Mouse (Mus musculus) lung, postnatal 10 days (tissue): Measurements from ENCODE around the gene Zfp367.
A peak's percentile ranks its signal among the peaks of the same experiment; 100 is the strongest.

Experiments used
- DNase-seq: peaks from one replicate; pipeline ENCODE4 v3.0.0; 2021

Zfp367 gene

DNA sequence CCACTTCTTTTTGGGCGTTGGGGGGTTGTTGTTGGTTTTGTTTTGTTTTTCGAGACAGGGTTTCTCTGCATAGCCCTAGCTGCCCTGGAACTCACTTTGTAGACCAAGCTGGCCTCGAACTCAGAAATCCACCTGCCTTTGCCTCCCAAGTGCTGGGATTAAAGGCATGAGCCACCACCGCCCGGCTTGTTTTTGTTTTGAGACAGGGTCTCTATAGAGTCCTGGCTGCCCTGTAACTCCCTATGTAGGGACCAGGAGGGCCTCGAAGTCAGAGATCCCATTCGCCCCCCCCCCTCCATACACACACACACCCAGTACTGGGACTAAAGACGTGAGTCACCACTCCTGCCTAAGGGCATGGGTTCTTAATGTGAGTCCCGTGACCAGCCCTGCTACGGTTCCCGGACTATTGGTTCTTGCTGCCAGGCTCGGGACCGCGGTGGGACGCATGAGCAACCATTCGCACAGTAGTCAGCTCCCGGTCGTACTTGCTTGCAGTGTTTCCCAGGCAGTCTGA lies 807 bp upstream of the Zfp367 start:
- peak; percentile 54 for DNase-seq

DNA sequence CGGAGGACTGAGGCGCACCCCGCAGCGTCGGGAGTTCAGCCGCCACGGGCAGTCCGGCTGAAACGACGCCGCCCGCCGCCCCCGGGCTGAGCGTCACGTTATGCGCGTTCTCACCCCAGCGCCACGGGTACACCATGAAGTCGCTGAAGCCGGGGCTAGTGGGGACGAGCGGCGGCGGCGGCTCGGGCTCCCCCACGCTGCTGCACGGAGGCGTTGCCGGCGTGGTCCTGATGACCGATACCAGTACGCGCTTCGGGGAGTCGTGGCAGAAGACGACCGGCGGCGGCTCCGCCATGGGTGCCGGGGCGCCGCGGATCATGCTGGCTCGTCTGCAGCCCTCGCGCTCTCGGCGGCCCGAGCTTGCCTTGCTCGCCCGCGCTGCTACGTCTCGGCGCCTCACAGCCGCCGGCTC lies 325 bp downstream of the Zfp367 start:
- DNase-seq = peak; percentile 42

DNA sequence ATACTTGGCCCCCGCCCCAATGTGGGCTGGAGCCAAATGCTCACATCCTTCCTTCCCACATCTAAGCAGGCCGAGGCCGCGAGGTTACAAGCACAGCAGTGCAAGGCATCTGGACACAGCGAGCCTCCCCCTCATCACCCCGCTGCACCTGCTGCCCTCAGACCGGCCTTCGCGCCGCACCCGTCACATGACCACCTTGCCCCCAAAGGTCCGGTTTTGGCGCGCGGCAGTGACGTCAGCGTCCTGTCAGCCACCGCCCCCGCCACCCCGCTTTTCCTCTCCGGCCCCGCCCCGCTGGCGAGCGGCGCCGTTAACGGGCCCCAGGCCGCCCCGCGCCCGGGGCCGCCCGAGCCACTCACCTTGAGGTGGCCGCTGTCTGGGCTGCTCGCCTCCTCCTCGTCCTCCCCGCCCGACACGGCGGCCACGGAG lies 747 bp downstream of the Zfp367 start:
- DNase-seq = peak; percentile 91

DNA sequence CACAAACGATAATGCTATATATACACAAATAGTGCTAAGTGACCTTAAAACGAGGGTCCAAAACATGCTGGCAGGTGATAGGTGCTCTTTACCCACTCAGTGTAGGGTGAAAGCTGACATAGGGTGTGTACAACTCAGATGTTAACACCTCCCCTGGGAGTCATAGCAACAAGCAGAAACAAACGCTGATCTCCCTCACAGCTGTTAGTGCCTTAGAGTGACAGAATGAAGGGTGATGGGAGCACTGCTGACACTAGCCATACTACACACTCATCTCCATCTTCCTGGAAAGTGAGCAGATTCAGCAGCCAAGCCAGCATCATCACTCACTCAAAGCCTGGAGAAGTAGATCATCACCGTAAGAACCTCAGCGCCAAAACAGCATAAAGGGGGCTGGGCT lies 2.9 kb downstream of the Zfp367 start:
- no peak for DNase-seq

DNA sequence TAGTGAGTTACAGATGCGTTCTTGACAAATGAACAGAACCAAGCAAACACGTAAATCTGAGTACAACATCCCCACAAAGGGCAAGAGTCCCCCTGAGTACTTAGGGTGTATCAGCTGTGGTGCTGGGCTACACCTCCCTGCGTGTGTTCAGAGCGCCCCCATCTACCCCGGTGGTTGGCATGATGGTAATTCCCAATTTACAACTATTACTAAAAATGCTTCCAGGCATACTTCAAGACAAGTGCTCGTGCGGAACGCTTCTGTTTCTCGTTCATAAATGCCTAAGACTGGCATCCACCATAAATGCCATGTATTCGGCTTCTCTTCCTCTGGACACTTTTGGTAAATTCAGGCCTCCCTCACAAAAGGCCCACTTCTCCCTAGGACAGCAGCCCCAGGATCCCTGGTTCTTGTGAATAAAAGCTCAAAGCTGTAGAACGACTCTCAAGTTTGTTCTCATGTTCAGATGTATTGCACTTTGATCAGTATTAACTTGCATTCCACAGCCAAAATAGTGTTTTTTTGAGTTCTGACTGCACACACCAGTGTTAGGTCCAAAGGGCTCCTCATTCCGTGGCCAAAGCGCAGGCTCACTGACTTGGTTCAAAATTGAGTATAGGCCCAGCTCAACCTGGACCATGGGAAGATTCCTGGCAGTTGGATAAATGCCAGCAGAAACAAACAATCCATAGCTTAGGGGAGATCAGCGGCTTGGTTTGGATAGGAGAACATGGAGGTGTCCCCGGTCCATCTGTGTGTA lies 23.2 kb downstream of the Zfp367 start:
- peak; percentile 72 for DNase-seq

DNA sequence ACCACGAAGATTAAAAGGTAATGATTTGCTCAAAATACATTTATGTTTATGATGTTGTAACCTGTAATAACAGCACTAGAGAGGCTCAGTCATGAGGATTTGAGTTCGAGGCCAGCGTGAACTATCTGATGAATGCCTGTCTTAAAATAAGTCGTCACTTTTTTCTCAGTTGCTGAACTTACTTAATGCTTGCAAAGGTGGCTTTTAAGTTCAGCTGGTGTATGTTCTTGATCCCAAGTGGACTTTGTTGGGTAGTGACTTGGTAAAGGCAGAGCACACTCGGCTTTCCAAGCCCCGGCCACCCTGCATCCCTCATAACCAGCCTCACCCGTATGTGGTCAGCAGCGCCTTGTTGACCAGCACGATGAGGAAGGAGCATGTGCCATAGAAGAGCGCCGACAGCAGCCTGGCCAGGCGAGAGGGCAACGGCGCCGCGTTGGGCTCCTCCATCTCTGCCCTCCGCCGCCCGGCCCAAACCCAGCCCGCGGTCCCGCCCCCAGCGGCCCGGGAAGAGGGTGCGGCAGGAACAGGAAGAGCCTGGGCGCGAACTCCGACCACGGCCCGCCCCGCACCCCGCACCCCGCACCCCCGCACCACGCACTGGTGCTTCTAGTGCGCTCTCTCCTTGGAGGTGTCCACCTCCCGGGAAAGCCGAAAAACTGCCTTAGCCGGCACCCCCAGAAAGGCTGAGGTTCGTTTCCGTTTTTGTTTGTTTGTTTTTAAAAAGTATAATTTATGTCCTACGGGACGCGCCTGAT lies 24.0 kb downstream of the Zfp367 start, which contains the start of gene Slc35d2:
Gene Slc35d2 (minus strand): TSS at position 511 of the 758 bp plus-strand sequence.
- DNase-seq = peak; percentile 84

DNA sequence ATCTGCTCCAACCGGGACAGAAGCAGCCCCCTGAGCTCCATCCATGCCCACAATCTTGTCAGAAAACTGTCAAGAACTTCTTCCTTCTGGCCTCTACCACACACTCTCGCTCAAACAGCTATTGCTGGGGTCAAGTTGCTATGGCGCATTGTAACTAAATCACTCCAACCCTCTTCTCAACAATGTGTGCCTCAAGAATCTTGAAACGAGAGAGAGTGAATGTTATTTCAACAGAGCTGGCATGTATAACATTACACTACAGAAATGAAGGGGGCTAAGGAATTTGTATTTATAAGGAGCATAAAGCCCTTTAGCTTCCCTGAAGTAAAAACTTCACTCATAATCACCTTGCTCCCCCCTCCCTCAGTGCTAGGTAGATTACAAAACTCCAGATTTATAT lies 26.7 kb downstream of the Zfp367 start:
- no peak for DNase-seq

DNA sequence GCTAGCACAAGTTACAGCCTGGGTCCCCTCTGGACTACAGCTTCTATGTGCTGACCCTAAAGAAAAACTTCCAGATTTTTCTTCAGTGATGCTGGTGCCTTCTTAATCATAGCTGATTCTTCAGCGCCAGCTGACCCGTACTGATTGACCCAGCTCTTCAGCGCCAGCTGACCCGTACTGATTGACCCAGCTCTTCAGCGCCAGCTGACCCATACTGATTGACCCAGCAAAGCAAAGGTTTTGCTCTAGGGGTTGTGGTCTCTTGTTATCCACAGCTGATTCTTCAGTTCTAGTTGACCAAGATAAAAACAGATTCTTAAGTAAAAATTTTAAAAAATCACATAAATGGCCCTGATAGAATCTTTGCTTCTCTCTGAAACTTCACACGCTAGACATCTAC lies 28.1 kb downstream of the Zfp367 start:
- DNase-seq = no peak

DNA sequence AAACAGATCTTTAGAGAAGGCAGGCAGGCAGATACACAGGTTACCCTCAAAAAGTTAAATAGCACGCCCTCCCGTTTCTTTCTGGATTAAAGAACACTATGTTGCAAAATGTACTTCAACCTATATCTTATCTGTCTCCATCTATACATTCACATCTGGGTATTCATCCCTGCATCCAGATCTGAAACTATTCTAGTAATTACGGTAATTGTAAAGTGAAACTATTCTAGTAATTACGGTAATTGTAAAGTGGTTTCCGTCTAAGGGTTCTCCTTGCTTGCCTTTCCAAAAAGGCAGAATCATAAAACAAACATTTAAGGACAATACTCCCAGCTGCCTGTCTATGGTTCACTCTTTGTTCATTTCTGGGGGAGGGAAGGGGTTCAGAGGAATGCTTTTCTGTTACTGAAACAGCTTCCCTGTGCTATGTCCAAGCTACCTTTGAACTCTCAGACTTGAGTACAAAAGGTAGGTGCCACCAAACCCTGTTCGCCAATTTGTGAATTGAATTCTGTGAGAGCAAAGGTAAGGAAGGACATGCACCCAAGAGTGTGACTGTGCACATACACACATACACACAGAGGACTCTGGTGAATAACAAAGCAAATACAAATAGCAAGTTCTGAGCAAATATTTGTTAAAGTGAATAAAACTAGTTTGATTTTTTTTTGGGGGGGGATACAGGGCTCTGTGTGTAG lies 29.4 kb downstream of the Zfp367 start:
- no peak for DNase-seq

DNA sequence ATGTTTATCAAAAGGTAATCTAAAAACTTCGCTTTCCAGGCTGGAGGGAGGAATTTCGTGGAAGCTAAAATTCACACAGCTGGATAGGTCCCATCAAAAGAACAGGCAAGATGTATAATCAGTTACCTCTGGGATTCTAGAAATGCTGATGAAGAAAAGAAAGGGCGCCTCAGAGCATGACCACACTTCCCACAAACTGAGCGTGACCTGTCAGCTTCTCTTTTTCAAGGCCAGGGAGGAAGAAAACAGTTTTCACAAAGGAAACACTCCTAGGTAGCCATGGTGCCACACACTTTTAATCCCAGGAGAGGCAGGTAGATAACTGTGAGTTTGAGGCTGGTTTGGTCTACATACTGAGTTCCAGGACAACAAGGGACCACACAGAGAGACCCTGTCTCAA lies 32.2 kb downstream of the Zfp367 start:
- DNase-seq = no peak

DNA sequence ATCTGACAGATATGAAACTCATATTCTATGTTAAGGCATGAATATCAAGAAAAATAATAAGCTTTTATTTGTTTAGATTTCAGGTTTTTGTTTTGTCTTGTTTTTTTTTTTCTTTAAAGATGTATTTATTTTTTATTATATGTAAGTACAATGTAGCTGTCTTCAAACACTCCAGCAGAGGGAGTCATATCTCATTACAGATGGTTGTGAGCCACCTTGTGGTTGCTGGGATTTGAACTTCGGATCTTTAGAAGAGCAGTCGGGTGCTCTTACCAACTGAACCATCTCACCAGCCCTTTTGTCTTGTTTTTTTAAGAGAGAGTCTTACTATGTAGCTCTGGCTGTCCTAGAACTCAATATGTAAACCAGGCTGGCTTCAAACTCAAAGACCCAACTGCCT lies 35.6 kb downstream of the Zfp367 start:
- DNase-seq = no peak

DNA sequence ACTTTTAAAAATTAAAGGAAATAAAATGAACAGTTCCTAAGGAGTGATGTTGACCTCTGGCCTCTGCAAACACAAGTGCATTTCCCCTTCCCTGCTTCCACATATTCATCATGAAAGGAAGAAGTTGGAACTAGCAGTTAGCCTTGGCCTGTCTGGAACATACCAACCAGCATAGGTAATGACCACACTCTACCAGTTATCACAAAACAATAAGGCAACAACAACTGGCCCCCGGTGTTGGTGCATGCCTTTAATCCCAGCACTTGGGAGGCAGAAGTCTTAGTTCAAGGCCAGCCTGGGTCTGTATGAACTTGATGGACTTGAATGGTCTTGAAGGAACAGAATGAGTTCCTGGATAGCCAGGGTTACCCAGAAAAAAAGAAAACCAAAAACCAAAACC lies 42.6 kb downstream of the Zfp367 start:
- no peak for DNase-seq

DNA sequence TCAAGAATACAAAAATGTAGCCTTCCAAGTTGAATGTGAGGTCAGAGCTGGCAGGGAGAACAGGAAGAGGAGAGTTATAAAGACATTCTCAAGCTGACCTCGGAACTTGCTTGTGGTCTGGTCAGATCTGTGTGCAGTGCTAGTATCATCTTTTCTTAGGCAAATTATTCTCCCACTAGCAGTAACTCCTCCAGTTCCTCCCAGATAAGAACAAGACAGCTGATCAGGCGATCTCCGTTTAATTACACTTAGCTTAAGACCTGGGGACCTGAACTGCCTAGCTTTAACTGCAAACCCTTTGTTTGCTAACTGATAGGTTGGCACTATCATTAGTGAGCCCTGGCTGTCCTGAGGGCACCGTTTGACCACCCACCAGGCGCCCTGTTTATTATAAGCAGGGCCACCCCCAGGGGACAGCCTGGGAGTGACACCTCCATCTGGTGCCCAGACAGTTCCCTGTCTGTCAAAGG lies 44.6 kb downstream of the Zfp367 start:
- DNase-seq = peak; percentile 33

DNA sequence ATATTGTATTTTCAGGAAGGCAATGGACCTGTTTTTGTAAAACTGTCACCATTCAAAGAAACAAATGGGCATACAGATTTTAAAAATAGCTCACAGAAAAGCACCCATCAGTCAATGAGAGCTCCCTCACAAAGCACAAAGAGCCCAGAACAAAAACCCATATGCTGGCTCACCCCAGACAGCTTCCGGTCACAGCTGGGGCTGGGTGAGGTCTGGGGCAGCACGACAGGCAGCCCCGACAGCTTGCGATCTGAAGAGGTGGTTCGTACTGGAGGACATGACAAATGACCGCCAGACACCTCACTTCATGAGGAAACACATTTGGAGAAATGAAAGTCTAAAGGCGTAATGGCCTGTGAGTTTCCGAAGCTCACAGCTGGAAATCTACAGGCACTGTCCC lies 45.5 kb downstream of the Zfp367 start:
- peak; percentile 36 for DNase-seq

DNA sequence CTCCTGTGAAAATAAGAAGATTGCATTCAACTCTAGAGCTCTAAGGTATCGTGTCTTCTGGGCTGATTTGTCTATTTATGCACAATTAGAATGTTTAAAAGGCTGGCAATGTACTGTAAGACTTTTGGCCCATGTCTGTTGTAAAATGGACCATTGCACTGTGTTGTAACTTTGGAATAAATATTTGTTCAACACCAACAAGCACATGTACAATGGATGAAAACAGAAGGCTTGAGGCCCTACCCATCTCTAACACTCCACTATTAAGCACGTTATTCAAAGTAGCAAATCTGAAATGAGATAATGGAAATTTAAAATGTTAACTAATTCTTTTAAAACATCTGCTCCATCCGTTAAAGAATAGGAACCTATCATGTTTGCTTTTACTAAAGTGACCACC lies 45.9 kb downstream of the Zfp367 start:
- DNase-seq = no peak

DNA sequence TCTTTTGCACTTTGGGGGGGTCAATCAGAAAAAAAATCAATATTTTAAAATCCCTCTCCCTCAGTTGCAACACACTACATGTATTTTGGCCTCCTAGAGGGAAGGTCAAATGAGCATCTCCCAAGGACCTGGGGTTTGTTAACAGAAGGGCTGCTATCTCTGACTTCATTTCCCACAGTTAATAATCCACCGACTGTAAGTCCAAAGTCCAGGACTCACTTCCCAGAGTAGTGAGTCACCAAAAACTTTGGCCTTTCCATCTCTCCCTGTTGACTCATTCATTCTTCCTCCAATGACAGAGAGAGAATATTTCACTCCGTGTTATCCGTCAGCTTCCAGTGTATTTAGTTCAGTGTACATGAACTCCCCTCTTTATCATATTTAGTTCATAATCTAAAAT lies 47.3 kb downstream of the Zfp367 start:
- DNase-seq = no peak

DNA sequence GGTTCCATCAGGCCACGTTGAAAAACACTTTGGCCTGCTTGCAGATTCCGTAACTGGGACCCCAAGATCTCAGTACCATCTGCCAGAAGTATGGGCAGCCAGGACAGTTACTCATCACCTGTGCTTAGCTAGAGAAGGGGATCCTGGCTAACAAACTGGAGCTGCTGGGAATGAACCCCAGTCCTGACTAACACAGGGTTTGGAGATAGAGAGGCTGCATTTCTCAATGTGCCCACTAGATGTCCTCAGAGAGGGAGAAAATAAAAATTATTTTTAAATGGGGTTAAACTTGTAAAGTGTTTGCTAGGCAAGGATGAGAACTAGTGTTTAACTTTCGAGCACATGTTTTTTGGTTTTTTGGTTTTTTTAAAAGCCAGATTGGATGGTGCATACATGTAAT lies 52.8 kb downstream of the Zfp367 start:
- peak; percentile 64 for DNase-seq

DNA sequence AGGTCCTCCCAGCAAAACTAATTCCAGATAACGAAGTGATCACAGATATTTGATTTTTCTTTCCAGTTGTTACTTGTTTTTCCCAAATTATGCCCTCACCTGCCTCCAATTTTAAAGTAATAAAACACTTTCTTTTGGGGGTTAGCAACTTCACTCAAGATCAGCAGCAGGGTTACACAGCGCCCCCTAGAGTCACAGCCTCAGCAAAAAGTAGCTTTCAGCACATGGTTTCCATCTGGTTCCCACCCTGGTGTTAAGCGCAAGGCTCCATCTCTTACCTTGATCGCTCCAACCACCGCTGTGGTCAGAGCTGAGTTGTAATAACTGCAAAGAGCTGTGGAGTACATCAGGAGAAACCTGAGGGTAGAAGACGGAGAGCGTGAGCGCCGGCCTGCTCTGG lies 54.0 kb downstream of the Zfp367 start:
- DNase-seq = peak; percentile 48

DNA sequence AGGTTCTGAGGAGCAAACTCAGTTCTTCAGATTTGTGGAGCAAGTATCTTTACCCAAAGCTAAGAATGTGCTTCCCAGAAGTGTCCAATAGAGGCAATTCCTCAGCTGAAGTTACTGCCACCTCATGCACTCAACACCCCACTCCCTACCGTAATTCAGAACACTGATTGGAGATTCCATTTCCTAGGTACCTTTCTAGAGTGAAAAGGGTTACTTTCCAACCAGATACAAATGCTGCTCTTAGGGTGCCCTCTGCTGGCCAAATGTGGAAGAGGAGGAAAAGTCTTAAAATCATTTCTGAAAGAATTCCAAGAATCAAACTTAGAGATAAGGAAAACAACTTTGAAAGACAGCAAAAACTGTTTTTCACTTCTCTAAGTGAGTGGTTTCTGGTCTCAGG lies 59.7 kb downstream of the Zfp367 start:
- DNase-seq = peak; percentile 87

DNA sequence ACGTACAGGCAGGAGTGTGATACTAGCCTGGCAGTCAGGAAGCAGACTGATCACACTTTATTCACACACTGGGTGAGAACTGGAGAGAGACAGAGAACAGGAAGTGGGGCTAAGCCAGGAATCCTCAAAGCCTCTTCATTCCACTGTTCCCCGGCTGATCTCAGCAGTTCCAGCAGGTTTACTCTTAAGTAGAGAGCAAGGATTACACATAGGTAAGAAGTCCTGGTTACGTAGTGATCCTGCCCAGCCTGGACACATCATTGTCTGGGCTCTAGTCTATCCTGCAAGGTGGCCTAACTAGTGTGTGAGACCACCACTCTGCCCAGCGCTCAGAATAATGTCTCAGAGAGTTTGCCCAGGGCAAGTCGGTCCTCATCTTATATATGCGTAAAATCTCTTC lies 60.2 kb downstream of the Zfp367 start:
- DNase-seq = no peak

DNA sequence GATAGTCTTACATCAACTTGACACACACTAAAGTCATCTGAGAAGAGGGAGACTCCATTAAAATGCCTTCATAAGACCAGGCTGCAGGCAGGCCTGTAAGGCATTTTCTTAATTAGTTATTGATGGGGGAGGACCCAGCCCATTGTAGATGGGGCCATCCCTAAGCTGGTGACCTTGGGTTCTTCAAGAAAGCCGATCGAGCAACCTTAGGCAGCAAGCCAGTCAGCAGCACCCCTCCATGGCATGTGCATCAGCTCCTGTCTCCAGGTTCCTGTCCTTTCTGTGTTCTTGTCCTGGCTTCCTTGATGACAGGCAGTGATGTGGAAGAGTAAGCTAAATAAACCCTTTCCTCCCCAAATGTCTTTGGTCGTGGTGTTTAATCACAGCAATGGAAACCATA lies 60.9 kb downstream of the Zfp367 start:
- no peak for DNase-seq

DNA sequence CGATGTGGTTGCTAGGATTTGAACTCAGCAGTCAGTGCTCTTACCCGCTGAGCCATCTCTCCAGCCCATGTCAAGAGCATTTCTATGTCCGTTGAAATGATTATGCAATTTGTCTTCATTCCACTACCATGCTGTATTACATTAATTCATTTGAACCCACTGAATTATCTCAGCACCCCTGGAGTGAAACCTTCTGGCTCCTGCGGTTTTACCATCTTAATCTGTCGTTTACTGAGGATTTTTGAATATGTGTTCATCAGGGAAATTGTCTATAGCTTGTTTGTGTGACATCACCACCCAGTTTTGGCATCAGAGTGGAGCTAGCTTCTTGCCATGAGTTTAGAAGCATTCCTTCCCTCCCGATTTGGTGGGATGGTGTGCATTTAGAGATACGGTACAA lies 62.0 kb downstream of the Zfp367 start:
- no peak for DNase-seq

DNA sequence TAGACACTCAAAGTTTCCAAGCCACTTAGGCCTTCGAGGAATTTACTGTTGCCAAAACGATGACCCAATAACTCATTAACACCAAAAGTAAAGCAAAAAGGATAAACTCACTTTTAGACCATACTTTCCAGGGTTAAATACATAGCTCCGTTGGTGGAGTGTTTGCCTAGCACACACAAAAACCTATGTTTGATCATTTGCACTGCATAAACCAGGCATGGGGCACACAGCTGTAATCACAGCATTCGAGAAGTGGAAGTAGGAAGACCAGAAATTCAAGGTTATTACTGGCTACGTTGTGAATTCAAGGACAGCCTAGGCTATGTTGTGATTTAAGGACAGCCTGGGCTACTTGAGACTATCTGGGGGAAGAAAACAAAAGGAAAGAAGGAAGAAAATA lies 62.7 kb downstream of the Zfp367 start:
- DNase-seq = no peak
